Mouse (Mus musculus): ENCODE results near the gene Vmn1r189. TPM values are rescaled to one million over a fixed set of nuclear protein-coding genes. Genes with fewer than 3 reads are reported as not detected.
A peak's percentile ranks its signal among the peaks of the same experiment; 100 is the strongest.
"Not testable (repeated sequence)": the region's sequence is repeated elsewhere in the genome, so short reads cannot be mapped to it uniquely, and the experiment has no call there.

Vmn1r189 gene
- polyA plus RNA-seq (2012; rRNA removed), result not detected in 2 replicates

- H3K27ac ChIP-seq (ENCODE audit: insufficient read depth, low read length); H3K27me3 ChIP-seq (ENCODE audit: control insufficient read depth, insufficient read depth, low read length); DNase-seq; H3K4me1 ChIP-seq (ENCODE audit: control insufficient read depth, insufficient read depth, low read length); H3K4me3 ChIP-seq (replicated peaks; ENCODE audit: insufficient read depth, low read depth, low read length): not testable (repeated sequence)
- 72% methylated on average over 2 of the region's 2 CpGs for WGBS
Observed at GRCm38 (mm10) chr13:22105724-22106123, at the start of gene Vmn1r189. Gene Vmn1r189 (minus strand): TSS chr13:22105824.

- H3K4me3 ChIP-seq (replicated peaks; ENCODE audit: insufficient read depth, low read depth, low read length); H3K27ac ChIP-seq (ENCODE audit: insufficient read depth, low read length); H3K27me3 ChIP-seq (ENCODE audit: control insufficient read depth, insufficient read depth, low read length); H3K4me1 ChIP-seq (ENCODE audit: control insufficient read depth, insufficient read depth, low read length); DNase-seq: not testable (repeated sequence)
- 69% methylated on average over 5 of the region's 5 CpGs for WGBS
Observed at GRCm38 (mm10) chr13:22136495-22137293, 31.1 kb upstream of the Vmn1r189 start.

- WGBS, result 91% methylated on average over 1 of the region's 1 CpGs
- not testable (repeated sequence) for DNase-seq; H3K4me3 ChIP-seq (replicated peaks; ENCODE audit: insufficient read depth, low read depth, low read length)
Observed at GRCm38 (mm10) chr13:22084140-22084539, 21.5 kb downstream of the Vmn1r189 start, which contains the start of gene Vmn1r188. Gene Vmn1r188 (plus strand): TSS chr13:22084440.

GRCm38 (mm10) chr13:22063468-22063867, 42.2 kb downstream of the Vmn1r189 start:
- Histone ChIP-seq H3K4me3 (replicated peaks; ENCODE audit: insufficient read depth, low read depth, low read length) (no peak overlapping the region), H3K27me3 (ENCODE audit: control insufficient read depth, insufficient read depth, low read length) (no peaks in the 10 kb centered on the region), H3K4me1 (ENCODE audit: control insufficient read depth, insufficient read depth, low read length) (no peaks in the 10 kb centered on the region), H3K27ac (ENCODE audit: insufficient read depth, low read length) (no peak overlapping the region)
- TF ChIP-seq CTCF (IDR thresholded peaks at IDR 0.05; ENCODE audit: borderline replicate concordance, insufficient read depth, low read depth, low read length), result no peak
- TF ChIP-seq POLR2A (IDR thresholded peaks at IDR 0.05; ENCODE audit: borderline replicate concordance, insufficient read depth, low read length), result no peak
- 68% methylated on average over 1 of the region's 1 CpGs for WGBS
- no peak for DNase-seq

More at GRCm38 (mm10) chr13:22084140-22084539, 21.5 kb downstream of the Vmn1r189 start, which contains the start of gene Vmn1r188:
- H3K27ac ChIP-seq (ENCODE audit: insufficient read depth, low read length); H3K27me3 ChIP-seq (ENCODE audit: control insufficient read depth, insufficient read depth, low read length); H3K4me1 ChIP-seq (ENCODE audit: control insufficient read depth, insufficient read depth, low read length): not testable (repeated sequence)

- Histone ChIP-seq H3K4me3 (replicated peaks; ENCODE audit: insufficient read depth, low read depth, low read length) (no peak overlapping the region), H3K27ac (ENCODE audit: insufficient read depth, low read length) (no peak overlapping the region), H3K27me3 (ENCODE audit: control insufficient read depth, insufficient read depth, low read length) (no peaks in the 10 kb centered on the region), H3K4me1 (ENCODE audit: control insufficient read depth, insufficient read depth, low read length) (no peaks in the 10 kb centered on the region)
- TF ChIP-seq POLR2A (IDR thresholded peaks at IDR 0.05; ENCODE audit: borderline replicate concordance, insufficient read depth, low read length) (no peak), CTCF (IDR thresholded peaks at IDR 0.05; ENCODE audit: borderline replicate concordance, insufficient read depth, low read depth, low read length) (no peak)
- WGBS, result 77% methylated on average over 1 of the region's 1 CpGs
- no peak for DNase-seq
Observed at GRCm38 (mm10) chr13:22061422-22061821, 44.2 kb downstream of the Vmn1r189 start.

GRCm38 (mm10) chr13:22053754-22054153, 51.9 kb downstream of the Vmn1r189 start:
- DNase-seq, result no peak
- Histone ChIP-seq H3K4me3 (replicated peaks; ENCODE audit: insufficient read depth, low read depth, low read length) (no peak overlapping the region), H3K27me3 (ENCODE audit: control insufficient read depth, insufficient read depth, low read length) (no peaks in the 10 kb centered on the region), H3K27ac (ENCODE audit: insufficient read depth, low read length) (no peak overlapping the region), H3K4me1 (ENCODE audit: control insufficient read depth, insufficient read depth, low read length) (no peaks in the 10 kb centered on the region; the same call in 1 of the 2 replicates)
- TF ChIP-seq CTCF (IDR thresholded peaks at IDR 0.05; ENCODE audit: borderline replicate concordance, insufficient read depth, low read depth, low read length), result no peak
- 95% methylated on average over 1 of the region's 1 CpGs for whole genome bisulfite sequencing

GRCm38 (mm10) chr13:22051523-22051859, 54.1 kb downstream of the Vmn1r189 start:
- 13% methylated on average over 5 of the region's 5 CpGs for WGBS
- TF ChIP-seq CTCF (IDR thresholded peaks at IDR 0.05; ENCODE audit: borderline replicate concordance, insufficient read depth, low read depth, low read length) (no peak), POLR2A (IDR thresholded peaks at IDR 0.05; ENCODE audit: borderline replicate concordance, insufficient read depth, low read length) (no peak)
- Histone ChIP-seq H3K27ac (ENCODE audit: insufficient read depth, low read length) (no peak overlapping the region), H3K27me3 (ENCODE audit: control insufficient read depth, insufficient read depth, low read length) (no peaks in the 10 kb centered on the region), H3K4me1 (ENCODE audit: control insufficient read depth, insufficient read depth, low read length) (no peaks in the 10 kb centered on the region; the same call in 1 of the 2 replicates), H3K4me3 (replicated peaks; ENCODE audit: insufficient read depth, low read depth, low read length) (peak overlapping the region; percentile 81)
- DNase-seq, result no peak

GRCm38 (mm10) chr13:22050591-22051522, 54.8 kb downstream of the Vmn1r189 start:
- DNase-seq, result peak; percentile 66 to 71
- Histone ChIP-seq H3K27me3 (ENCODE audit: control insufficient read depth, insufficient read depth, low read length) (no peaks in the 10 kb centered on the region), H3K4me1 (ENCODE audit: control insufficient read depth, insufficient read depth, low read length) (no peaks in the 10 kb centered on the region; the same call in 1 of the 2 replicates), H3K4me3 (replicated peaks; ENCODE audit: insufficient read depth, low read depth, low read length) (peak overlapping the region; percentile 81), H3K27ac (ENCODE audit: insufficient read depth, low read length) (no peak overlapping the region)
- TF ChIP-seq POLR2A (IDR thresholded peaks at IDR 0.05; ENCODE audit: borderline replicate concordance, insufficient read depth, low read length) (no peak), CTCF (IDR thresholded peaks at IDR 0.05; ENCODE audit: borderline replicate concordance, insufficient read depth, low read depth, low read length) (peak; percentile 44; the same call in 1 of the 2 replicates)
- WGBS, result under 1% methylated on average over 52 of the region's 52 CpGs

Other genes with a start within 250 kb of the Vmn1r189 start
- gene Zfp184, start 160.7 kb downstream of the Vmn1r189 start, polyA plus RNA-seq (2012; rRNA removed), result 0.95 and 1.0 TPM in 2 replicates
- not detected in 2 replicates for gene Pom121l2, start 124.6 kb downstream of the Vmn1r189 start, polyA plus RNA-seq (2012; rRNA removed)
- gene Prss16, start 96.1 kb downstream of the Vmn1r189 start, polyA plus RNA-seq (2012; rRNA removed), result 0.36 and 1.1 TPM in 2 replicates
- not detected in 2 replicates for gene Hist1h2ah, start 70.3 kb downstream of the Vmn1r189 start, polyA plus RNA-seq (2012; rRNA removed)
- gene Hist1h2bk, start 70.0 kb downstream of the Vmn1r189 start, polyA plus RNA-seq (2012; rRNA removed), result 0.34 TPM in 1 of 2 replicates, not detected in the other
- 8.8 and 9.8 TPM in 2 replicates for gene Hist1h4i, start 64.5 kb downstream of the Vmn1r189 start, polyA plus RNA-seq (2012; rRNA removed)
- 0.60 and 1.1 TPM in 2 replicates for gene Hist1h2ag, start 62.9 kb downstream of the Vmn1r189 start, polyA plus RNA-seq (2012; rRNA removed)
- 0.97 and 1.5 TPM in 2 replicates for gene Hist1h2bj, start 62.6 kb downstream of the Vmn1r189 start, polyA plus RNA-seq (2012; rRNA removed)
- not detected in 2 replicates for gene Vmn1r188, start 21.4 kb downstream of the Vmn1r189 start, polyA plus RNA-seq (2012; rRNA removed)
- not detected in 2 replicates for gene Vmn1r191, start 78.1 kb upstream of the Vmn1r189 start, polyA plus RNA-seq (2012; rRNA removed)
- not detected in 2 replicates for gene Vmn1r192, start 85.3 kb upstream of the Vmn1r189 start, polyA plus RNA-seq (2012; rRNA removed)
- not detected in 2 replicates for gene Vmn1r193, start 117.3 kb upstream of the Vmn1r189 start, polyA plus RNA-seq (2012; rRNA removed)
- not detected in 2 replicates for gene Vmn1r194, start 138.4 kb upstream of the Vmn1r189 start, polyA plus RNA-seq (2012; rRNA removed)
- gene Vmn1r195, start 164.7 kb upstream of the Vmn1r189 start, polyA plus RNA-seq (2012; rRNA removed), result not detected in 2 replicates
- gene Vmn1r196, start 184.1 kb upstream of the Vmn1r189 start, polyA plus RNA-seq (2012; rRNA removed), result not detected in 2 replicates
- gene Vmn1r197, start 218.8 kb upstream of the Vmn1r189 start, polyA plus RNA-seq (2012; rRNA removed), result not detected in 2 replicates
- not detected in 2 replicates for gene Vmn1r198, start 244.5 kb upstream of the Vmn1r189 start, polyA plus RNA-seq (2012; rRNA removed)